Mouse (Mus musculus): ENCODE data around the gene Tcte1. TPM values are rescaled to one million over a fixed set of nuclear protein-coding genes. Genes with fewer than 3 reads are reported as not detected.

The Tcte1 gene
- polyA plus RNA-seq, 1 experiment from 2014 or later, result 1.4 TPM

DNA sequence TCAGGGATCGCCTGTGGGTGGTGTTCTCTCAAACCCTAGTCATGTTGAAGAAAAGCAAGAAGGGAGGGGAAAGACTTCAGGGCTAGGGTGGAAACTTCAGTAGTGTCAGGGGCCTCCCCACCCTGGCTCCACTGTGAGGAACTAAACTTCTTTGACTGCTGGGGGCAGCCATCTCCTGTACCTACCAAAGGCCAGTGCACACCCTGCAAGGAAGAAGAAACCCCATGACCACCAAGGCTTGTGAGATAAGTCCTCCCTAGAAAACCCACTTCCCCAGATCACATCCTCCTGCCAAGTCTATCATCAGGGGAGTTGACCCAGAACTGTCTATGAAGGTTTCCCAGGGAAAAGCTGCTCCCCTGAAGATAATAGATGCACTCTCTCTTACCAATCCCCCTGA is 31.2 kb downstream of the Tcte1 start:
- no peak for DNase-seq (ENCODE audit: low spot score)
- Histone ChIP-seq H3K9me3 (replicated peaks) (no peaks in the 10 kb centered on the region), H3K36me3 (no peaks in the 10 kb centered on the region), H3K27ac (replicated peaks) (no peak overlapping the region), H3K4me1 (peaks cover 72% of the 10 kb centered on the region), H3K4me3 (0 out of 2 replicates have a peak overlapping the region, but pooled peaks have one; percentile 3), H3K27me3 (ENCODE audit: low read depth, poor library complexity, severe bottlenecking) (peaks cover 35% of the 10 kb centered on the region)
- WGBS, result 59% methylated on average over 1 of the region's 1 CpGs

- Histone ChIP-seq H3K4me1 (peaks cover 62% of the 10 kb centered on the region), H3K36me3 (peaks cover 3% of the 10 kb centered on the region; the same call in 1 of the 2 replicates), H3K9me3 (replicated peaks) (no peaks in the 10 kb centered on the region), H3K27me3 (ENCODE audit: low read depth, poor library complexity, severe bottlenecking) (peaks cover 29% of the 10 kb centered on the region), H3K27ac (replicated peaks) (peak within 1 kb of the TSS; percentile 81), H3K4me3 (peak within 1 kb of the TSS; percentile 78)
- WGBS, result under 1% methylated on average over 45 of the region's 45 CpGs
- DNase-seq (ENCODE audit: low spot score), result peak; percentile 97
Observed at GRCm38 (mm10) chr17:45555452-45556106, 32.3 kb downstream of the Tcte1 start, which contains the start of gene Nfkbie. TSS of gene Nfkbie (plus strand) at chr17:45555703.

DNA sequence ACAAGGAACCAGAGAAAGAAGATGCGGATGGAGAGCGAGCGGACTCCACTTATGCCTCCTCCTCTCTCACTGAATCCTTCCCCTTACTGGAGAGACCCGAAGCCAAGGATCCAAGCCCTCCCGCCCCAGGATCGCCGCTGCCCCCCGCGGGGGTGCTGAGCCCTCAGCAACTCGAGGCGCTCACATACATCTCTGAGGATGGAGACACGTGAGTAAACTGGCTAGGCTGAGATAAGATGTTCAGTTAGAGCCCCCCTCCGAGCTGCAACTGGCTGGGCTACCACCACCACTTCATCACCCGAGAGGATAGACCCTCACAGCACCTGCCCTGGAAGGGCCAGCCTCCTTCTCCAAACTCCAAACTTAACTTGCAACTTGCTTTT is 32.9 kb downstream of the Tcte1 start:
- 3% methylated on average over 14 of the region's 14 CpGs for WGBS
- DNase-seq (ENCODE audit: low spot score), result no peak
- H3K27ac ChIP-seq (replicated peaks), result peak overlapping the region; percentile 81
- H3K36me3 ChIP-seq, result peaks cover 3% of the 10 kb centered on the region; the same call in 1 of the 2 replicates
- H3K4me1 ChIP-seq, result peaks cover 57% of the 10 kb centered on the region
- peaks cover 28% of the 10 kb centered on the region for H3K27me3 ChIP-seq (ENCODE audit: low read depth, poor library complexity, severe bottlenecking)
- no peaks in the 10 kb centered on the region for H3K9me3 ChIP-seq (replicated peaks)
- H3K4me3 ChIP-seq, result peak overlapping the region; percentile 78

DNA sequence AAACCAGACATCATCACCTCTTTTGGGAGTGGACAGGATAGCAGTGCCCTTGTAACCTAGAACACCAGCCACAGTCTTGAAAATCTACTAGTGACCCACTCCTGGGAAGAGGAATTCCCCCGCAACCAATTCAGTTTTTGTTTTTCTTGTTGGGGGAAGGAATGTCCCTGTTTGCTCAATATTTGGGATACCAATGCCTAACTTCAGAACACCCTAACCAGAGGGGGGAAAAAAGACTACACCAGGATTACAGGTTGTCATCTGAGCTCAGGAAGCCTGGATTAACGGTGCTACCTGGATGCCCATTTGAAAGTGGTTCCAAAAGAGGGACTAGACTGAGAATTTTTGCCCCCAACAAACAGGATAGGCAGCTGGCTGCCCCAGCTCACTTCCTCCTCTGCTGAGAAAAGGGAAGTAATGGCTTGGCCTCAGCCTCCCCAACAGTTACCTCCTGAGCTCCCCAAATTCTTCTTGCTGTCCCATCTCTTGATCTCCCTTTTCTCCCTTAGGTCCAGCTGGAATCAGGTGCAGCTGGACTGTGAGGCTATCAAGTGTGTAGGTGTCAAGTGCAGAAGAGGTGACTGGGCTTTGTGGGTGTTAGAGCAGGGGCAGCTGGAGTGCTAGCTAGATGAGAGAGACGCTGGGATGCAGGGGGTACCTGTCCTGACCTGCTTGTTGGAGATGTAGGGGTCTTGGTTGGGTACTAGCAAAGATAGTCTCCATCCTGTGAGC is 33.4 kb downstream of the Tcte1 start:
- Histone ChIP-seq H3K27ac (replicated peaks) (no peak overlapping the region), H3K9me3 (replicated peaks) (no peaks in the 10 kb centered on the region), H3K27me3 (ENCODE audit: low read depth, poor library complexity, severe bottlenecking) (peaks cover 28% of the 10 kb centered on the region), H3K36me3 (peaks cover 3% of the 10 kb centered on the region; the same call in 1 of the 2 replicates), H3K4me3 (peak overlapping the region; percentile 78), H3K4me1 (peaks cover 51% of the 10 kb centered on the region)
- DNase-seq (ENCODE audit: low spot score), result no peak
- WGBS, result 74% methylated on average over 3 of the region's 3 CpGs

- Histone ChIP-seq H3K36me3 (peaks cover 3% of the 10 kb centered on the region; the same call in 1 of the 2 replicates), H3K4me1 (peaks cover 45% of the 10 kb centered on the region), H3K9me3 (replicated peaks) (no peaks in the 10 kb centered on the region), H3K4me3 (peak overlapping the region; percentile 78), H3K27ac (replicated peaks) (no peak overlapping the region; the same call in 1 of the 2 replicates), H3K27me3 (ENCODE audit: low read depth, poor library complexity, severe bottlenecking) (peaks cover 28% of the 10 kb centered on the region)
- no peak for DNase-seq (ENCODE audit: low spot score)
- WGBS, result 72% methylated on average over 7 of the region's 7 CpGs
Observed at GRCm38 (mm10) chr17:45557246-45557824, 34.1 kb downstream of the Tcte1 start.

DNA sequence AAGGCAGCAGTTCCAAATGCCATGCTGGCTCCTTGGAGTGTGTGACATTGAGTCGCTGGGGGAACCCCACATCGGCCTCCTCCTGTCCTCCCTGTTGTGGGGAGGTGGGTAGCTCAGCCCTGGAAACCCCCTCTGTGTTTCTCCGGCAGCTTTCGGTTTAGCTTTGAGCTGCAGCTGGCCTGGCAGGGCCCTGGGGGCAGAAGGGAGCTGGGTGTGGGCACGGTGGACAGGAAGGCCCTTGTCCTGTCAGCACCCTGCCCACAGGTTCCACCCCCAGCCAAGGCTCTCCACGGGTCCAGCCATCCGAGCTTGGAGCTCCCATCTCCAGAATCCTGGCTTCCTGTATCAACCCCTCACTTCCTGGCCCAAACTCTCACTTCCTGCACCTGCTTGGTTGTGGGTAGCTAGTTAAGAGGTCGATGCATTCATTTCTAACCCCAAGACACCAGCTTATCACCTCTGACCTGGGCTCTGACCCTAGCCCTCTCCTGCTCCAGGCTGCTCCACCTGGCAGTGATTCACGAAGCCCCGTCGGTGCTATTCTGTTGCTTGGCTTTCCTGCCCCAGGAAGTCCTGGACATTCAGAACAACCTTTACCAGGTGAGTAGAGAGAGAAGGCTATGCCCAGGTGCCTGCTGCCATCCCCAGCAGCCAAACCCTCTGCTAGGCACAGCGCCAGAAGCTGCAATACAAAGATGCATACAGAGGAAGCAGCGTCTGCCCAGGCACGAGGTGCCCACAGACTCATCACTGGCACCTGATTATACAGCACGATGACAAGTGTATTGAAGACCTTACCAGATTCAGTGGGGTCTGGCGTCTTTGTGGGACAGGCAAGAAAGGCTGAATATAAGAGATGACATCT is 35.0 kb downstream of the Tcte1 start:
- Histone ChIP-seq H3K4me1 (peaks cover 45% of the 10 kb centered on the region), H3K27me3 (ENCODE audit: low read depth, poor library complexity, severe bottlenecking) (peaks cover 28% of the 10 kb centered on the region), H3K4me3 (0 out of 2 replicates have a peak overlapping the region, but pooled peaks have one; percentile 8), H3K27ac (replicated peaks) (no peak overlapping the region), H3K36me3 (peaks cover 3% of the 10 kb centered on the region; the same call in 1 of the 2 replicates), H3K9me3 (replicated peaks) (no peaks in the 10 kb centered on the region)
- DNase-seq (ENCODE audit: low spot score), result no peak
- WGBS, result 71% methylated on average over 16 of the region's 16 CpGs

DNA sequence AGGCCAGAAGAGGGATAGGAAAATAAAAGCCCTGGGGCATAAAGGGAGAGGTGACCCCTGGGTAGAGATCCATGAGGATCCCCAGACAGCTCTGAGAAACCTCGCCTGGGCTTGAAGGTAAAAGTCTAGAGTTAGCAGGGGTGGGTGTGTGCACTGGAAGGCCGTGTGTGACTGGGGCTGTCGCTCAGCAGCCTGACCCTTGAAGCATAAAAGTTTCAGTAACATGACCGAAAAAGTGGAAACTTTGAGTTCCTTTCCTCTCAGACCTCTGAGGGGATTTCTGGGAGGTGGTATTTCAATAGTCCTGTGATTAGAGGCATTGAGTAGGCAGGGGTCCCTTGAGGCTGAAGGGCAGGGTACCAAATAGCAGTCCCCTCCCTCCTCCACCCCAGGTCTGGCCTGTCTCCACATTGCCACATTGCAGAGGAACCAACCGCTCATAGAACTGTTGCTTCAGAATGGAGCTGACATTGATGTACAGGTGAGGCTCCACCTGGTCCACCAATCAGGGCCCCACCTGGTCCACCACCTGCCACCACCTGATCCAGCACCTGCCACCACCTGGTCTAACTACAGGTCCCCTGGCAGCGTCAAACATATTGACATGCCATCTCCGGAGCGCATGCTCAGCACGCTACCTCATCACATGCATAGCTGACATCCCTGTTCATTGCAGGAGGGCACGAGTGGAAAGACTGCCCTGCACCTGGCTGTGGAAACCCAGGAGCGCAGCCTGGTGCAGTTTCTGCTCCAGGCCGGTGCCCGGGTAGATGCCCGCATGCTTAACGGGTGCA is 36.7 kb downstream of the Tcte1 start:
- WGBS, result 91% methylated on average over 15 of the region's 15 CpGs
- peaks cover 28% of the 10 kb centered on the region for H3K27me3 ChIP-seq (ENCODE audit: low read depth, poor library complexity, severe bottlenecking)

GRCm38 (mm10) chr17:45563216-45563615 is 40.0 kb downstream of the Tcte1 start:
- peaks cover 51% of the 10 kb centered on the region for H3K4me1 ChIP-seq

More for the DNA sequence above, 36.7 kb downstream of the Tcte1 start:
- H3K27ac ChIP-seq (replicated peaks), result no peak overlapping the region
- H3K9me3 ChIP-seq (replicated peaks), result no peaks in the 10 kb centered on the region
- no peak overlapping the region for H3K4me3 ChIP-seq
- DNase-seq (ENCODE audit: low spot score), result no peak
- peaks cover 53% of the 10 kb centered on the region for H3K4me1 ChIP-seq
- peaks cover 3% of the 10 kb centered on the region; the same call in 1 of the 2 replicates for H3K36me3 ChIP-seq

DNA sequence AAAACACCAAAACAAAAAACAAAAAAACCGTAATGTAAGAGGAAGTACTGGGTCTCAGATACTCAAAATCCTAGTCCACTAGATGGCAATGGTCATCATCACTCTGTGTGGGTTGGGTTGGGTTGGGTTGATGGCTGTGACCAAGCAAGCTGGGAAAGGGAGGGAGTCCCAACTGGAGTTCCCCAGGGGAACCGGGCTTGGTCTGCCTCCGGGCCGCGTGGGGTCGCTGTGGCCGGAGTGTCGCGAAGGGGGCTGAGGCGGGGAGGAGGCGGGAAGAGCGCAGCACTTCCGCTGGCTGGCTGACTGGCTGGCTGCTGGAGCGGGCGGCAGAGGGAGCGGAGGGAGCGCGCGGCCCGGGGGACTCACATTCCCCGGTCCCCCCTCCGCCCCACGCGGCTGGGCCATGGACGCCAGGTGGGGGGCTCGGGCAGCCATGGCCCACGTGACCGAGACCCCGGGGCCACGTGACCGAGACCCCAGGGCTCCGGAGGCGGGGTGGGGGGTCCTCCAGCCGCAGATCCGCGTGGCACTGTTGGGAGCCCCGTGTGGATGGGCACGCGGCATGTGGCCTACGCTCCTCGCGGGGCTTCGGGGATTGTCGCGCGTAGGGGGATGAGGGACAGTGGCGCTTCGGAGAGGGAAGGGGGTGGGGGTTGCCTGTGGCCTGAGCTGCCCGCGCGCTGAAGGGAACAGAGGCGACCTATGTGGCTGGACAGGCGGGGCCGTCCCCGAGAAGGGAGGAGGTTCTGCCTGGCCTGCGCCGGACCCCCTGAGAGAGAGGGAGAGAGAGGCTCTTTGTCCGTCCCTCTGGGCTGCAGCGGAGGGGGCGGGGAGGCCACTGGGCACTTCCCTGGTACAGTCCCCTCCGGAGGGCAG is 40.7 kb downstream of the Tcte1 start, which contains the start of gene Slc35b2:
Gene Slc35b2 (plus strand): TSS at position 220 of the 876 bp plus-strand sequence.
- H3K4me1 ChIP-seq, result peaks cover 49% of the 10 kb centered on the region
- peak; percentile 93 for DNase-seq (ENCODE audit: low spot score)
- WGBS, result under 1% methylated on average over 61 of the region's 61 CpGs
- H3K36me3 ChIP-seq, result peaks cover 42% of the 10 kb centered on the region
- H3K27ac ChIP-seq (replicated peaks), result peak within 1 kb of the TSS; percentile 93
- H3K4me3 ChIP-seq, result peak within 1 kb of the TSS; percentile 77
- no peaks in the 10 kb centered on the region for H3K9me3 ChIP-seq (replicated peaks)
- no peaks in the 10 kb centered on the region for H3K27me3 ChIP-seq (ENCODE audit: low read depth, poor library complexity, severe bottlenecking)

More at GRCm38 (mm10) chr17:45563216-45563615, 40.0 kb downstream of the Tcte1 start:
- 80% methylated on average over 12 of the region's 12 CpGs for WGBS
- Histone ChIP-seq H3K36me3 (peaks cover 35% of the 10 kb centered on the region), H3K9me3 (replicated peaks) (no peaks in the 10 kb centered on the region), H3K27me3 (ENCODE audit: low read depth, poor library complexity, severe bottlenecking) (0 out of 2 replicates have a peak, but pooled peaks cover 4% of the 10 kb centered on the region), H3K4me3 (peak overlapping the region; percentile 77; the same call in 1 of the 2 replicates), H3K27ac (replicated peaks) (no peak overlapping the region)
- no peak for DNase-seq (ENCODE audit: low spot score)

GRCm38 (mm10) chr17:45564531-45565084 is 41.4 kb downstream of the Tcte1 start:
- Histone ChIP-seq H3K4me1 (peaks cover 48% of the 10 kb centered on the region), H3K9me3 (replicated peaks) (no peaks in the 10 kb centered on the region), H3K27ac (replicated peaks) (peak overlapping the region; percentile 93), H3K36me3 (peaks cover 49% of the 10 kb centered on the region), H3K27me3 (ENCODE audit: low read depth, poor library complexity, severe bottlenecking) (no peaks in the 10 kb centered on the region), H3K4me3 (peak overlapping the region; percentile 77)
- WGBS, result 13% methylated on average over 18 of the region's 18 CpGs
- DNase-seq (ENCODE audit: low spot score), result peak; percentile 39
